Mouse (Mus musculus) lung, postnatal 36 days (tissue): Measurements from ENCODE around the gene Aadat.
"Not testable (repeated sequence)": the region's sequence is repeated elsewhere in the genome, so short reads cannot be mapped to it uniquely, and the experiment has no call there.

Experiments used
- DNase-seq: peaks from one replicate; pipeline ENCODE4 v3.0.0; 2022; ENCODE audit warnings: mixed read lengths

Aadat gene

DNA sequence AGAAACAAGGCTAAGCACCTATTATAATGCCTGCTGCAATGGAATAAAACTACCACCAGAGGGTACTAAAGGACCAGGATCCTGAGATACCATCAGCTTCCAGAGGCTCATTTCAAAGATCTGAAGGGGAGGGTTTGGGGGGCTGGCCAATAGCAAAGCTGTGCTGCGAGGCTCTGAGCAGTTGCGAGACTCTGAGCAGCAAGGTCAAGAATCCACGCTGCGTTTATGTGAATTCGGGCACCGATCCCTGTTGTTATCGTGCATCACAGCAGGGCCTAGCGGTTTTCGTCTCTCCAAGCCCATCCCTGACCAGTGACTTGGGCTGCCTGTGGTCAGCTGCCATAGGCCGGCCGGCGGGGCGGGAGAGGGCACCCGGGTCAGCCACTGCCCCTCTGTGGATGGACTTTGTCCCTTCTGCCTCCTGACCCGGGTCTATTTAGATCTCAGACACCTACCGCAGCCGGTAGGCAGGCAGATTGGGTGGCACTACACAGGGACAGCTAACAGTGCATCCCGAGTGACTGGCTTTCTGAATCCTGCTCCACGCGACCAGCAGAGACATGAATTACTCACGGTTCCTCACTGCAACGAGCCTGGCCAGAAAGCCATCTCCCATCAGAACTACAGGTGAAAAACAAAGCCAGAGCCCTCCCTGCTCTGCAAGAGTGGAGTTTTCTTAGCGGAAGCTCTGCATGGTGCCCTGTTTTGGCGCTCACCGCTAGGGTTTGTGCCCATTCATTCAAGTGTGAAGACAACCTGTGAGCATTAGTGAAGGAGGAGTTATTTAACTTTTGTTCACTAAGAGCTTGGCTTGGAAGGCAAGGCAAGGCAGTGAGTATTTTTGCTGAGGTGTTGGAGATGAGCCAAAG, at the start of gene Aadat:
Gene Aadat, plus strand, starts transcription at position 280 of the 869 bp plus-strand sequence.
- peak; percentile 44 for DNase-seq

DNA sequence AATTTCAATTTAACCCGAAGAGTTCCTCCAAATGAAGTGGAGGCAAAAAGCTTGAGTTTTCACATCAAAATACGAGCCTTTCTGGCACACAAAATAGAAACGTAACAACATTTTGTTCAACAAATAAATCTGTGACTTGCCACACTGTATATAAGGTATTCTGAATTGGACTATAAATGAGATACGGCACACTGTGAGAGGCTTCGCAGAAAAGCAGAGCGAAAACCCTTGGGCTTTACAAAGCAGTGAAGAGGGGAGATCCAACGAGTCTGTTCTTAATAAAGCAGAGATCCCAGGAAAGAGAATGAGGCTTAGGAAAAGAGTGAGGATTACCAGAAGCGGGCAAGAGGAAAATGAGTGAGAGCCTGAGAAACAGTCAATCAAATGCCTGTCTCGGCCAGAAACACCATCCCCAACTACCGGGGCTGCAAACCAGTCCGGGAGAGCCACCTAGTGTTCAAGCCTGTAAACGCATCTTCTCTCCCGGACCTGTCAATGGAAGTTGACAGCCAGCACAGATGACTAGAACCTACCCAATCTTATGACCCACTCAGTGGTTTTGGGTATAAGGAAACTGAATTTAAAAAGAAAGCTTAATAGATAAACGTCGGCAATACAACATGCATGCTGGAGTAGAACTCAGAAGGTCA, 38.9 kb upstream of the Aadat start:
- peak; percentile 49 for DNase-seq

DNA sequence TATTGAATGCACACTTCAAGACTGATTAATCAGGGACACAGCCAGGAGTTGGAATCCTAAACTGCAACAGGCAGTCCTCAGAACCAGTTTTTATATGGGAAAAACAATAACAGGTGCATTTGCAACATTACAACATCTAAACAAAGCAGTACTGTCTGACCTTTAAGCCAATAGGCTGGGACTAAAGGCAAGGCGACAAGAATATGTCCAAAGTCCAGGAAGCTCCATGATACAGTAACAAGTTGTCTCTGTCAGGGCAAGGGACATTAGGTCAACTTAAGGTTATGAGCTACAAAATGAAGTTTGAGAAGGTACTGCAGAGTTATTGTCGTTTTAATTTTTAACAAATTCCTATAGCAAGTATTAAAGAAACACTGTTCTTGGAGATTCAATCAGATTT, 15.6 kb upstream of the Aadat start:
- DNase-seq = no peak

DNA sequence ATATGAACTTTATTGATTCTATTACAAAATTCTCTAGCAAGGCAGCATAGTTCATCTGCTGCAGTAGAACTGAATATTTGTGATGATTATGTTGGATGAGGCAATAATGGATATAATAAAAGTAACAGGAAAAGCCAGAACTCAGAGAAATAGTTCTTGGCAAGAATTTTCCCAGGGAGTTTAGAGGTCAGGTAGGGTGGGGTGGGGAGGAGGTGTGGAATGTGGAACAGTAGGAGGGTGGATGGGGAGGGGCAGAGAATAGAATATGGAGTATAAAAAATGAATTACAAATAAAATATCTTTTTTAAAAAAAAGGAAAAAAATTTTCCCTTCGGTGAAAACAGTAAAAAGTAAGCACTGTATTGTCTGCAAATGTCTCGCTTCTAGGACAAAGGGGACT, 13.9 kb upstream of the Aadat start:
- DNase-seq = no peak

DNA sequence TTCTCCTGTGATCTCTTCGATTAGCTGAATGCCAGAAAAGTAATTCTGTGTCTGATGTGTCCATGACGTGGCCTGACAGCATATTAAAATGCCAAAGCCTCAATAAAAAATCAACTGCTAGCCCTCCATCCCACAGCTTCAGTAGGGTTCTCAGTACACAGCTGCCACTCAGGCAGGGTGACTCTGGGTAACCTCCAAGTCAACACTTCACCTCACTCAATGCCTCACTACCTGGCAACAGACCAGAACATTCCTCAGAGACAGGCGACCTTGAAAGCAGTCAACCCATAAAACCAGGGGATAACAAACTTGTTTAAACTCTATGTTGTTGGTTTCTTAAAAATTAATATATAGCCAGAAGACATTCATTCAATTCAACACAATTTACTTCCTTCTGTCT, 13.3 kb upstream of the Aadat start:
- peak; percentile 0 for DNase-seq

DNA sequence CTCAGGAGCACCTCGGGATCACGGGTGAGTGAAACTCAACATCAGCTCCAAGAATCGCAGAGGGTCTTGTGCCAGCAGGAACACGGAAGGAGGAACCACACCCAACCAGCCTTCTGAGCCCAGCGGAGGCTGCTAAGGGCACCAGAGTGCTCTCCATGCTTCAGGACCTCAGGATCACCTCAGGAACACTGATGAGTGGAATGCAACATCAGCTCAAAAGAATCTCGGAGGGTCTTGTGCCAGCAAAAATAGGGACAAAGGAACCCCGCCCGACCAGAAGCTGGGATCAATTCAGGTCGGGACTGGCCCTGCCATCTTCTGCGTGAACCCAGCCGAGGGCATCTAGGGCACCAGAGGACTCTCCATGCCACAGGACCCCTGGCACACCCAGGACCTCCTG, 11.1 kb upstream of the Aadat start:
- no peak for DNase-seq

DNA sequence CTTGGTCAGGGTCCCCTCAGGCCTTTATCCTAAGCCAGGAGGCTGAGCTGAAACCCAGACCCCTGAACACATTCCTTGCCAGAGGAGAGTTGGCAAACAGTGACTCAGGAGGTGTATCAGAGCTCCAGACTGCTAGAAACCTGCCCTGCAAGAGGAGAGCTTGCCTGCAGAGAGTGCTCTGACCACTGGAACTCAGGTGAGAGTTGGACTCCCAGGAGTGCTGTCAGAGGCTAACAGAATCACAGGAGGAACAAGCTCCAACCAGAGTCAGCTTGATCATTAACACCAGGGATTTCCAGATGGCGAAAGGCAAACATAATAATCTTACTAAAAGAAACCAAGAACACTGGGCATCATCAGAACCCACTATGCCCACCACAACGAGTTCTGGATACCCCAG, 10.7 kb upstream of the Aadat start:
- not testable (repeated sequence) for DNase-seq

DNA sequence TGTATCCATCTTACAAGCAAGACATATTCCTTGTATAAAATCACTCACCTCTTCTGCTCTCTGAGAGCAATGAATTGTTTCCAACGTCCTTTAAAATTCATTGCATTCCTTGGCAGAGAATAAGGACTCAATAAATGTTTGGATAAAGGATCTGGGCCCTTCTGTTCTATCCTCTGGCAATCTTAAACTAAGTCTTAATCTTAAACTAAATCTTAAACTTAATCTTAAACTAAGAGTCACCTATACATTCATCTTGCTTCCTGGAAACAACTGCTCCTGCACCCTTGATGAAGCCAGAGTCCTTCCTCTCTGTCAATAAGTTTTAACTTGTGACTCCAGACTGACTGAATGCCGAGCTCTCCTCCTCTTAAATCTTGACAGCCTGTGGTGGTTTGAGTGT, 2.6 kb upstream of the Aadat start, which contains the start of gene Gm10283:
Gene Gm10283, minus strand, starts transcription at position 101 of the 400 bp plus-strand sequence.
- DNase-seq = no peak

DNA sequence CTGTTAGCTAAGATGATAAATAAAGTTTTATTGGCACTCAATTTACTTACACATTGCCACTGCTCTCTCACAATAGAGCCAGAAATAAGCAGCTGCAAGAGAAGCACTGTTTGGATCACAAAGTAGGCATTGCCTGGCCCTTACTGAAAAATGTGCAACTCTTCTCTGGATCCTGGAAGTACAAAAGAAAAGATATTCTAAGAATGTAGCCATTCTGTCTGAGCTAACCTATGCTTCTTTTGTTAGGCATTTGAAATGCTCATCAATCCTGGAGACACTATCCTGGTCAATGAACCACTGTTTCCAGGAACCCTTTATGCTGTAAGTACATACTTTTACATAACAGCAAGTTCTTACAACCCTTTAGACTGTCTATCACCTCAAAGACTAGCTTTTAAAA, 12.6 kb downstream of the Aadat start:
- no peak for DNase-seq

DNA sequence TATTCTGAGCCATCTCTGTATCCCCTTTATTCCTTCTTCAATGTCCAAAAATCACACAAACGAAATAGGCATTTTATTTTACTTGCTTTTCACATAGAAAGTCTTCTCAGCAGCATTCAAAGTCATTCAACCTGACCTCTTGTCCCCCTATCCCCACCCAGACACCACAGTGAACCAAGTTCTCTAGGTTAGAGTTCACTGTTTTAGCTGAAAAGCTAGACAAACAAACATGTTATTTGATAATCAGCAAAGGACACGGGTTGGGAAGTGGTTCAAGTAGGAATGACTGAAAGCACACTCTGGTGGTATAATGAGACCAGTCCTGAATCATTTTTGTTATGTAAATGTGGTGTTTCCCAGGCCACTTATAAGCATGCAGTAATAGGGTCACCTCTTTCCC, 29.2 kb downstream of the Aadat start:
- no peak for DNase-seq

DNA sequence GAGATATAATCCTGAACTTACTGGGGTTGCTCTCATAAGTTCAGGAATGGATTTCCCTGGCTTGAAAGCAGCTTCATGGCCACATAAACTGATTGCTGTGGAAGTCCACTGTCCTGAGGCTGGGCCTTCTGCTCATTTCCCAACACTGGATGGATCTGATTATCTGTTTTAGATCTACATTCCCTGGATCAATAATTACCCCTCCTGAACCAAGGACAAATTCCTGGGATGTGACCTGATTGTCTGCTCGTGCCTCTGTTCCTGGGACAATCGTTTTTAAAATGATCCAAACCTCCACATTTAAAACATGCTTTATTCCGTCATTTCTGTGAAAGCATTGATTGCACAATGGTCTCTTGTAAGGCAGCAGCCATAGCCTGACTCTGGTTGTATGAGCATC, 61.1 kb downstream of the Aadat start:
- no peak for DNase-seq

DNA sequence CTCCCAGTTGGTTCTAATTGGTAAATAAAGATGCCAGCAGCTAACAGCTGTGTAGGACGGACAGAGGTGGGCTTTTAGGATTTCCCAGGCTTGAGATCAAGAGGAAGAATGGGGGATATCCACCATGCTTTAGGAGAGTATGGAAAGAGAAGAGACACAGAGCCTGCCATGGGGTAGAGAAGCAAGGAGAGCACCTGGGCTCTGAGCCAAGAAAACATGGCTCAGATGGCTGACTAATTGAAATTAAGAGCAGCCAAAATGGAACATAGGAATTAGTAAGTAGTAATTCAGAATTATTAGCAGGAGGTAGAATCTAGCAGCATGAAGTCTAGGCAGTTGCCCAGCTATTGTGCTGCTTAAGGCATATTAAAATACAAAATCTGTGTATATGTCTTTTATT, 71.5 kb downstream of the Aadat start:
- no peak for DNase-seq

DNA sequence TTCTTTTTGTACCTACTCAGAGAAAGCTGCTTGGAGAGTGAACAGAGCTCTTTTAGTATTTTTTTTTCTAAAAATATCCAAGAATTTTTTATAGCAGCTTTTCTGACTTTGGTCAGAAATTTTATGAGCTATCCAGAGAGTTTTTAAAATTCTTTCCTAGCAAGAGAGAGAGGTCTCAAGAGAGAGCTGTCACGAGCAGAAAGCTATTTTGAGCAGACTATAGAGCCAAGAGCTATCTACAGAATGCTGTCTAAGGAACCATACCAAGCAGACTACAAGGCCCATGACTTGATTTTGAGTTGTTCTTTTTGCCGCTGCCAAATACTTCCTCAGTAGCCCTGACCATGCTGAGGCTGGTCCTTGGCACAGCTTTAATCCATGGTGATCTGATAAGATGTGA, 77.6 kb downstream of the Aadat start:
- no peak for DNase-seq

DNA sequence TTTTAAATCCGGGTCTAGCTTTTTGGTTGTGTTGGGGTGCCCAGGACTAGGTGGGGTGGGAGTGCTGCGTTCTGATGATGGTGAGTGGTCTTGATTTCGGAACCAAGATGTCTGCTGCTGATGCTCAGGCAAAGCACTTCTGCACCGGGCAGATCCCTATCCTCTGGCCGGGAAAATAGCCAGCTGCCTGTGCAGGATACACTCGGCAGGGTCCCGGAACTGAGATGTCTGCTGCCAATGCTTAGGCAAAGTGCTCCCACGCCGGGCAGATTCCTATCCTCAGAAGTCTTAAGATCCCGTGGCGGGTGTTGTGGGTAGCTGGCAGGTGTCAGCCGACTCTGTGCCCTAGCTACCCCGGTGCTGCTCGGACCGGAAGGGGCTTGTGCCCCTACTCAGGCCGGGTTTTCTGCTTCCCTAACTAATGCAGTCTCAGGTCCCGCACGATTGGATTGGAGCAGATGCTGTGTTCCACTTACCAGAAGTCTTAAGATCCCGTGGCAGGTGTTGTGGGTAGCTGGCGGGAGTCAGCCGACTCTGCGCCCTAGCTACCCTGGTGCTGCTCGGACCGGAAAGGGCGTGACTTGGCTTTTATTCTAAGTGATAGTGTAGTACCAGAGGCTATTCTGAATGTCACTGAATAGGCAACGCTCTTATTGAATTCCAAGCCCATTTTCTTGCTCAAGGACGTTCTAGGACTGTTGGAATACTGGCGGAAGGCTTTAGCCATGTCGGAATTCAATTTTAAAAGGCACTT, 85.8 kb downstream of the Aadat start:
- not testable (repeated sequence) for DNase-seq

DNA sequence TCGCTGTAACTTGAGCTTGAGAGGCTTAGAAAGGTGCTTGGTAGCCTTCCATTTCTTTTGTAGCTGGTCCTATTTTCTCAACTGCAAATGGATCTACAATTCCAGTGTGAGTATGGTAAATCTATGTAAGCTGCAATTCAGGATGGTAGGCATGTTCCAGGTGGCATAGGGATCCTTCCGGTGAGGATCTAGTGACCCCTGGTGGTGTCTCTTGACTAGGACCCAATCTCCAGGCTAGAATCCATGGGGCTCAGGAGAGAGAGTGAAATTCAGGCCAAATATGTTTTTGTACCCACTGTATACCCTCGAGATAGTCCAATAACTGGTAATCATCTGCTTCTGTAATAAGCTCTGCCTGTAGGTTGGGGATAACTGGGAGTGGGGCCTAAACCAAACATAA, 89.0 kb downstream of the Aadat start:
- peak; percentile 17 for DNase-seq
